Mouse (Mus musculus): Measurements from ENCODE around the gene Ccdc70. TPM values are rescaled to one million over a fixed set of nuclear protein-coding genes. Genes with fewer than 3 reads are reported as not detected.

Gene Ccdc70
- polyA plus RNA-seq (2012; rRNA removed; ENCODE audit: low replicate concordance): not detected in 2 replicates

DNA sequence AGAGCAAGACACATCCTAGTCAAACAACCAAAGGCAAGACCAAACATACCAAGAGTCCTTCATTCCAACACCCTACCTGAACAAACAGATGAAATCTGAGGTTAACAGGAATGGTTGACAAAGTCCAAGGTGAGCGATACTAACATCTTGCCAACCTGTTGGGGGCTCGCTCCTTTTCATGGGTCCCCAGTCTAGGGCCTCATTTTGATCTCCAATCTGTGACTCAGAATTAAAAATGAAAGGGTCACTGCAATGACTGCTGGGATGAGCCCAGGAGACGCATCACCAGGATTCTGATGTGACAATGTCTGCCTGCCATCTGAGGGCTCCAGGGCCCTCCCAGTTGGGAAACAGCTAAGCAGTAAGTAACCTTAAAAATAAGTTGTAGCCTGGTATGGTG lies at the start of gene Ccdc70:
Gene Ccdc70, plus strand, starts transcription at position 301 of the 400 bp plus-strand sequence.

GRCm38 (mm10) chr8:21932610-21933009 lies 37.0 kb upstream of the Ccdc70 start, which contains the start of gene Defb15:
Gene Defb15, minus strand, starts transcription at chr8:21932710.

DNA sequence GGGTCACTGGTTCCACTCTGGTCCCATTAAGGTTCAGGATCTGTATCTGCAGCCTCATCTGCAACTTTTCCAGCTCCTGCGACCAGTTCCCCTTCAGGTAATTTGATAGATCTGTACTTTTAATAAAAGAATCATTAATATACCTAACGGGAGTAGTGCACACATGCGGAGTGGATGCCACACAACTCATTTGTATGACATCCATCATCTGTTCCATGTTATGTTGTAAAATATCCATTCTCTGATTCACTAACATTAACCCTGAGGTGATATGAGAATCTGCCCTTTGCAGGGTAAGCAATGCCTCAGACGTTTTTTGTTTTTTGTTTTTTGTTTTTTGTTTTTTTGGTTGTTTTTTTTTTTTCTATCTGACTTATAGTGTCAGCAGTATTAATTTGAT lies 31.5 kb upstream of the Ccdc70 start, which contains the start of gene Defb35:
Gene Defb35, plus strand, starts transcription at position 301 of the 400 bp plus-strand sequence.

GRCm38 (mm10) chr8:21946462-21946861 lies 23.1 kb upstream of the Ccdc70 start, which contains the start of gene Defb13:
Gene Defb13, plus strand, starts transcription at chr8:21946762.

DNA sequence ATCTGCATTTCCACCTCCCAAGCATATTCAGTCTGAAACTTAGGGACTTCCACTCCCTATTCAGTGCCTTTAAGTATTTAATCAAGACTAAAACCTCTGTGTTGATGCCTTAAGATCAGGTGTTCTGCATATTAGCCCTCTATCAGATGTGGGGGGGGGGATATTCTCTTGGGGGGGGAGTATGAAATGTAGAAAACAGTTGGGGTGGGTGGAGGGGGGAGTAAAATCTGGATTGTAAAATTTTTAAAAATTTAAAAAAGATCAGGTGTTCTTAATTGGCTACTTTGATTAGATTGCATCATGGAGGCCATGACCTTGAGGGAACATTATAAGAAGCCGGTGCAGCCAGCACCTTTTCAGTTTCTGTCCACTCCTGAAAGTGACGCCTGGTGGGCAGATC lies 11.2 kb upstream of the Ccdc70 start, which contains the start of gene Fam90a1a:
Gene Fam90a1a, plus strand, starts transcription at position 301 of the 400 bp plus-strand sequence.

Other genes with a start within 250 kb of the Ccdc70 start
- gene Defa24, start 235.3 kb upstream of the Ccdc70 start, polyA plus RNA-seq (2012; rRNA removed; ENCODE audit: low replicate concordance): not detected in 2 replicates
- 0.96 TPM in 1 of 2 replicates, not detected in the other for gene Defb50, start 146.2 kb upstream of the Ccdc70 start, polyA plus RNA-seq (2012; rRNA removed; ENCODE audit: low replicate concordance)
- gene Defb2, start 129.8 kb upstream of the Ccdc70 start, polyA plus RNA-seq (2012; rRNA removed; ENCODE audit: low replicate concordance): not detected in 2 replicates
- not detected in 2 replicates for gene Defb10, start 110.9 kb upstream of the Ccdc70 start, polyA plus RNA-seq (2012; rRNA removed; ENCODE audit: low replicate concordance)
- not detected in 2 replicates for gene Defb9, start 84.4 kb upstream of the Ccdc70 start, polyA plus RNA-seq (2012; rRNA removed; ENCODE audit: low replicate concordance)
- gene Defb11, start 63.4 kb upstream of the Ccdc70 start, polyA plus RNA-seq (2012; rRNA removed; ENCODE audit: low replicate concordance): not detected in 2 replicates
- gene Defb15, start 37.1 kb upstream of the Ccdc70 start, polyA plus RNA-seq (2012; rRNA removed; ENCODE audit: low replicate concordance): not detected in 2 replicates
- not detected in 2 replicates for gene Defb35, start 31.4 kb upstream of the Ccdc70 start, polyA plus RNA-seq (2012; rRNA removed; ENCODE audit: low replicate concordance)
- gene Defb13, start 23.0 kb upstream of the Ccdc70 start, polyA plus RNA-seq (2012; rRNA removed; ENCODE audit: low replicate concordance): not detected in 2 replicates
- gene Fam90a1a, start 11.1 kb upstream of the Ccdc70 start, polyA plus RNA-seq (2012; rRNA removed; ENCODE audit: low replicate concordance): 0.72 and 1.5 TPM in 2 replicates
- 0.09 and 0.10 TPM in 2 replicates for gene Atp7b, start 90.5 kb downstream of the Ccdc70 start, polyA plus RNA-seq (2012; rRNA removed; ENCODE audit: low replicate concordance)
- 2.2 and 7.4 TPM in 2 replicates for gene Alg11, start 90.9 kb downstream of the Ccdc70 start, polyA plus RNA-seq (2012; rRNA removed; ENCODE audit: low replicate concordance)
- gene Nek5, start 155.3 kb downstream of the Ccdc70 start, polyA plus RNA-seq (2012; rRNA removed; ENCODE audit: low replicate concordance): 0.05 and 0.22 TPM in 2 replicates
- 0.56 and 1.0 TPM in 2 replicates for gene Nek3, start 196.7 kb downstream of the Ccdc70 start, polyA plus RNA-seq (2012; rRNA removed; ENCODE audit: low replicate concordance)
- gene Ckap2, start 216.0 kb downstream of the Ccdc70 start, polyA plus RNA-seq (2012; rRNA removed; ENCODE audit: low replicate concordance): 0.46 and 0.57 TPM in 2 replicates
- 6.2 and 13.8 TPM in 2 replicates for gene Vps36, start 223.0 kb downstream of the Ccdc70 start, polyA plus RNA-seq (2012; rRNA removed; ENCODE audit: low replicate concordance)